Mouse (Mus musculus) megakaryocyte progenitor cell, adult 5-6 weeks (primary cell): ENCODE results near the gene Raf1. TPM values are rescaled to one million over a fixed set of nuclear protein-coding genes. Genes with fewer than 3 reads are reported as not detected.
"Not testable (repeated sequence)": the region's sequence is repeated elsewhere in the genome, so short reads cannot be mapped to it uniquely, and the experiment has no call there.

Source experiments
- ATAC-seq: replicated peaks from 2 replicates; pipeline ENCODE4 v1.8.0; 2016; ENCODE audit warnings: mild to moderate bottlenecking, moderate TSS enrichment, inconsistent platforms; ENCODE audit not compliant: poor library complexity
- total RNA-seq, 2 experiments: library from RNA; stranded (forward) in 1 of 2; stranded (reverse) in 1 of 2; fragments of 157-497, 149-512 nt in 1 of 2; fragments of 200-1000 nt in 1 of 2; gene quantifications; 2 replicates each; pipeline versions ENCODE4 v1.2.3 to v1.2.4; 2015 to 2017

Gene Raf1
- total RNA-seq, 2 experiments from 2014 or later: 79.8 to 118 TPM

GRCm38 (mm10) chr6:115684851-115685646, 8.6 kb upstream of the Raf1 start:
- peak; percentile 87 for ATAC-seq

- no peak for ATAC-seq
Observed at GRCm38 (mm10) chr6:115684271-115684670, 7.8 kb upstream of the Raf1 start.

GRCm38 (mm10) chr6:115681066-115681465, 4.6 kb upstream of the Raf1 start:
- no peak for ATAC-seq

GRCm38 (mm10) chr6:115678012-115678411, 1.6 kb upstream of the Raf1 start:
- ATAC-seq: no peak

- no peak for ATAC-seq
Observed at GRCm38 (mm10) chr6:115677441-115677840, 1.0 kb upstream of the Raf1 start.

GRCm38 (mm10) chr6:115675508-115676336, 713 bp downstream of the Raf1 start:
- ATAC-seq: peak; percentile 20

- ATAC-seq: no peak
Observed at GRCm38 (mm10) chr6:115675166-115675507, 1.3 kb downstream of the Raf1 start.

- no peak for ATAC-seq
Observed at GRCm38 (mm10) chr6:115674316-115674715, 2.1 kb downstream of the Raf1 start.

- ATAC-seq: no peak
Observed at GRCm38 (mm10) chr6:115672700-115673099, 3.7 kb downstream of the Raf1 start.

- ATAC-seq: peak; percentile 84
Observed at GRCm38 (mm10) chr6:115666641-115667040, 9.8 kb downstream of the Raf1 start.

GRCm38 (mm10) chr6:115664268-115664667, 12.2 kb downstream of the Raf1 start:
- ATAC-seq: peak; percentile 68

GRCm38 (mm10) chr6:115658802-115659201, 17.6 kb downstream of the Raf1 start:
- peak; percentile 76 for ATAC-seq

- ATAC-seq: 0 out of 2 replicates have a peak, but pooled peaks have one; percentile 16
Observed at GRCm38 (mm10) chr6:115653939-115654338, 22.5 kb downstream of the Raf1 start.

GRCm38 (mm10) chr6:115651719-115652118, 24.7 kb downstream of the Raf1 start:
- no peak for ATAC-seq

GRCm38 (mm10) chr6:115650476-115651427, 25.7 kb downstream of the Raf1 start:
- peak; percentile 93 for ATAC-seq

- ATAC-seq: 0 out of 2 replicates have a peak, but pooled peaks have one; percentile 12
Observed at GRCm38 (mm10) chr6:115649792-115650365, 26.6 kb downstream of the Raf1 start.

- ATAC-seq: no peak
Observed at GRCm38 (mm10) chr6:115643315-115643714, 33.1 kb downstream of the Raf1 start.

GRCm38 (mm10) chr6:115638188-115638587, 38.2 kb downstream of the Raf1 start:
- not testable (repeated sequence) for ATAC-seq

- ATAC-seq: no peak
Observed at GRCm38 (mm10) chr6:115634015-115634414, 42.4 kb downstream of the Raf1 start.

GRCm38 (mm10) chr6:115631056-115631795, 45.2 kb downstream of the Raf1 start:
- no peak for ATAC-seq
